Mouse (Mus musculus) Patski (cell line): ENCODE measurements around the gene Dennd6b. TPM values are rescaled to one million over a fixed set of nuclear protein-coding genes. Genes with fewer than 3 reads are reported as not detected.

Source experiments
- ATAC-seq: fragments of 100-300 bp; one replicate; pipeline ENCODE4 v1.8.0; 2021
- CTCF ChIA-PET: fragments of 350-600 bp; sonication (Branson Sonifier 250); formaldehyde crosslinking; loops from one replicate; lab custom pipeline; 2022; ENCODE audit warnings: inconsistent platforms; lab: Charles Lee
- POLR2A ChIA-PET: fragments of 350-600 bp; sonication (Branson Sonifier 250); formaldehyde crosslinking; loops from one replicate; lab custom pipeline; 2022; ENCODE audit warnings: antibody characterized with exemption, inconsistent platforms; lab: Charles Lee
- DNase-seq: peaks from one replicate; pipeline ENCODE4 v3.0.0-alpha.2; 2011; ENCODE audit warnings: low read depth, low spot score
- H3K27me3 ChIP-seq: fragments of 371-371 bp; one replicate; pipeline ENCODE4 v1.5.1; 2021
- CTCF ChIP-seq: fragments of 100-300 bp; IDR thresholded peaks from one replicate; pipeline ENCODE4 v1.5.1; 2021
- in situ Hi-C: fragments of 300-500 bp; cut with MboI; formaldehyde crosslinking; loops from 3 replicates; pipeline ENCODE4 v1.11.1; 2018; ENCODE audit warnings: low pct_unique_long_range_greater_than_20kb, mixed read lengths
- polyA plus RNA-seq: library from polyadenylated mRNA; unstranded; gene quantifications from one replicate; pipeline ENCODE4 v1.2.3, GENCODE M21; 2021

Dennd6b gene
- 11.3 TPM for polyA plus RNA-seq

GRCm38 (mm10) chr15:89196313-89196706 is at the start of gene Dennd6b:
Gene Dennd6b (minus strand): TSS chr15:89196496.
- CTCF ChIA-PET: interaction anchor here (0.8 to 2.7 kb wide), 10 partner anchors 9 to 68 kb away, joined by 3 to 15 read pairs (median 4); partner anchors contain the start of genes Hdac10 and Ppp6r2
- no peaks in the 10 kb centered on the region for H3K27me3 ChIP-seq
- TF ChIP-seq CTCF: peak; percentile 100
- POLR2A ChIA-PET: interaction anchor here (0.9 to 2.1 kb wide), 10 partner anchors 9 to 73 kb away, joined by 3 to 13 read pairs (median 6); partner anchors contain the start of genes Ppp6r2 and Tubgcp6
- DNase-seq (no peak), ATAC-seq (peak; percentile 96)
- in situ Hi-C loops: no loop called here

- ChIA-PET CTCF (no interaction called here), POLR2A (no interaction called here)
- ATAC-seq (no peak), DNase-seq (no peak)
- TF ChIP-seq CTCF: peak; percentile 52
- in situ Hi-C loops: no loop called here
- H3K27me3 ChIP-seq: no peaks in the 10 kb centered on the region
These were observed 44.7 kb upstream of the Dennd6b start for GRCm38 (mm10) chr15:89241025-89241424.

GRCm38 (mm10) chr15:89239751-89240392 is 43.6 kb upstream of the Dennd6b start:
- in situ Hi-C loops: no loop called here
- DNase-seq (no peak), ATAC-seq (no peak)
- POLR2A ChIA-PET: interaction anchor here (0.6 to 1.4 kb wide), 2 partner anchors 24 to 119 kb away, joined by 3 read pairs; no protein-coding TSS in a partner anchor
- CTCF ChIA-PET: interaction anchor here (0.8 to 1.3 kb wide), 2 partner anchors 10 to 134 kb away, joined by 3 to 4 read pairs; partner anchors contain the start of gene Sco2
- H3K27me3 ChIP-seq: no peaks in the 10 kb centered on the region
- no peak for TF ChIP-seq CTCF

GRCm38 (mm10) chr15:89234052-89234451 is 37.8 kb upstream of the Dennd6b start:
- ChIA-PET CTCF (no interaction called here), POLR2A (no interaction called here)
- DNase-seq: no peak
- no peaks in the 10 kb centered on the region for H3K27me3 ChIP-seq
- in situ Hi-C loops: no loop called here
- TF ChIP-seq CTCF: no peak
- ATAC-seq: no peak

DNA sequence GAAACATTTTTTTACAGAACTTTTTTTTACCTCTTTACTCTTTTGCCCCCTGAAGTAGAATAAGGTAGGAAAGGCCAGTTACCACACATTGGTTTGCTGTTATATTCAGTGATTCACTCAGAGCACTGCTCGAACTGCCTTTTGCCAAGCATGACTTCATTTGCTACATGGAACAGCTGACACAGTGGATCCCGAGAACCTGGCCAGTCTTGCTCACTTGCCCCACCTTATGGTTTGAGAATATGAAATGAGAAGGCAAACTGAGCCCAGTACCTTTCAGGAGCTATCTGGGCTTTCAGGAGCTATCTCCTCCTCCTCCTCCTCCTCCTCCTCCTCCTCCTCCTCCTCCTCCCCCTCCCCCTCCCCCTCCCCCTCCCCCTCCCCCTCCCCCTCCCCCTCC is 37.3 kb upstream of the Dennd6b start:
- ATAC-seq (peak; percentile 60), DNase-seq (peak; percentile 20)
- CTCF ChIA-PET: interaction anchor here (0.9 kb wide), 1 partner anchor 50 kb away, joined by 3 read pairs; no protein-coding TSS in a partner anchor
- peak; percentile 52 for TF ChIP-seq CTCF
- H3K27me3 ChIP-seq: no peaks in the 10 kb centered on the region
- in situ Hi-C loops: no loop called here
- POLR2A ChIA-PET: no interaction called here

DNA sequence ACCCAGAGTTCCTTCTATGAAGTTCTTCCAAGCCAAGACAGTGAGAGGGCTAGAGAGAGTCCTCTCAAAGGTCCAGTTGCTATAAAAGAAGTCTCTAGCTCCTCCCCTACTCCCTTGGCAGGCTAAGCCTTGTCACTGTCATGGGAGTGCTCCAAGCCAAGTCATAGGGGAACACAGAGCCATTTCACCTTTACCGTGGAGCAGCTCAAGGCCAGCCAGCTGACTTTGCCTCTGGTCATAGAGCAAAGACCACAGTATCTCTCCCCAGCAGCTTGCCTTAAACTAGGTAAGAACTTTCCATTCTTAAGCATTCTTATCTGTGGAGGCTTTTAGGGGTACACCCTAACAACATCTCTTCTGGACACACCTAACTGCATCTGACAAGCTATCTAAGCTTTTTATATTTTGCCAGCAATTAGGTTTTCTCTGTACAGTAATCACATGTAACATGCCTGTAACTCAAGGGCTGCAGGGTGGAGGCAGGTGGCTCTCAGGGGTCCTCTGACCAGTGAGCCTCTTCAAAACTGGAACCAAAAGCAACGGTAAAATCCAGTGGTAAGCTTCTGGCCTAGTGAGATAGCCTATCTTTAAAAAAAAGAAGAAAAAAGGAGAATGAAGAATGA is 19.4 kb upstream of the Dennd6b start:
- ATAC-seq (no peak), DNase-seq (no peak)
- POLR2A ChIA-PET: interaction anchor here (1.1 kb wide), 1 partner anchor 24 kb away, joined by 3 read pairs; no protein-coding TSS in a partner anchor
- CTCF ChIA-PET: interaction anchor here (0.5 to 1.9 kb wide), 4 partner anchors 14 to 926 kb away, joined by 3 to 5 read pairs (median 3); partner anchors contain the start of genes Hdac10 and Sco2
- no peaks in the 10 kb centered on the region for H3K27me3 ChIP-seq
- no peak for TF ChIP-seq CTCF
- in situ Hi-C loops: no loop called here

DNA sequence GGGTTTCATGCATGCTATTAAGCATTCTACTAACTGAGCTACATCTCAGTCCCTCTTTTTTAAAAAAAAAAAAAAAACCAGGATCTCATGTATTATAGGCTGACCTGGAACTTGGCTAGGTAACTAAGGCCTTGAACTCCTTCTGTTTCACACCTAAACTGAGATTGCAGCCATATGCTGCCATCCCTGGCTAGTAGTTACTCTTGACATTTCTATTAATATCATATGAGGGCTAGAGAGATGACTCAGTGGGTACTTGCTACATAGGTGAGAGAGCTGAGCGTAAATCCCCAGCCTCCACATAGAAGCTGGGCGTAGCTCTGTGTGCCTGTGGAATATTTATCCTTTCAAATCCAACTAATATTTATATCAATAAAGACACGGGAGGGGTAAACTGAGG is 18.7 kb upstream of the Dennd6b start:
- no peak for DNase-seq

DNA sequence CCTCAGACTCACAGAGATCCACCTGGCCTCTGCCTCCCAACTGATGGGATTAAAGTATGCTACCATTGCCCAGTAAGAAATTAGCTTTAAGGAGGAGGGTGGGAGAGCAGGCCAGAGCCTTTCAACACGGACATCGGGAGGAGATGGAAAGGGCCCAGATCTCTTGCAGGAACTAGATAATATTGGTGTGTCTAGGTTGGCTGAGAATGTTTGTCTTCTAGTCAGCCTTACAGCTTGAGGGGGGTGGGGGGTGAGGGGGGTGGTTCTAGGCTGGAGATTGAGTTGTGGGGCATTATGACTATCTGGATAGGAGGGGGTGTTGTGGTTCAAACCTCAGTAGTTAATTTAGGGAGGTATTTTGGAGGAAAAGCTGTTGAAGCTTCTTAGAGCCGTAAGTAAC is 17.2 kb upstream of the Dennd6b start:
- ATAC-seq: no peak
- in situ Hi-C loops: no loop called here
- ChIA-PET POLR2A (interaction anchor here (0.7 kb wide), 1 partner anchor 232 kb away, joined by 6 read pairs; no protein-coding TSS in a partner anchor), CTCF (interaction anchor here (0.9 to 1.9 kb wide), 2 partner anchors 10 to 85 kb away, joined by 3 to 5 read pairs; partner anchors contain the start of gene Hdac10)
- H3K27me3 ChIP-seq: no peaks in the 10 kb centered on the region
- TF ChIP-seq CTCF: no peak
- DNase-seq: no peak

More for the DNA sequence above, 18.7 kb upstream of the Dennd6b start:
- H3K27me3 ChIP-seq: no peaks in the 10 kb centered on the region
- ChIA-PET POLR2A (interaction anchor here (0.6 kb wide), 1 partner anchor 385 kb away, joined by 5 read pairs; no protein-coding TSS in a partner anchor), CTCF (interaction anchor here (0.9 to 1.9 kb wide), 2 partner anchors 15 to 87 kb away, joined by 3 to 5 read pairs; partner anchors contain the start of gene Hdac10)
- TF ChIP-seq CTCF: no peak
- ATAC-seq: no peak
- in situ Hi-C loops: no loop called here

DNA sequence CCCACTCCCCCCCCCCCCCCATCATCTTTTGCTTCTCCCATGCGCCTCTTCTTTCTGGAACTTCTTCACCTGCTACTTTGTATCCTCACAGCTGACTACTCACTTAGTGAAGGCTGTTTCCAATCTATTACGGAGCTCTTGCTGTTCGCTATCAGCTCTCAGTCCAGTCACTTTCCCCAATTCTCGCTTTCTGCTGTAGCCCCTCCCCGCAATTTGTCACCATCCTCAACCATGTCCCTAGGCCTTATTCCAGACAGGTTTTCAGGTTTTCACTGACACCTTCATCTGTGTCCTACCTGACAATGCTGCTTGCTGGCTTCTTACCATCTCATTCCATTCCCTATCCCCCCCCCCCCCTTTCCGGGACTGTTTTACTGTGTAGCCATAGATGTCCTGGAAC is 16.2 kb upstream of the Dennd6b start:
- ATAC-seq (no peak), DNase-seq (no peak)
- ChIA-PET CTCF (interaction anchor here (3.2 kb wide), 2 partner anchors 17 to 95 kb away, joined by 9 to 12 read pairs; partner anchors contain the start of gene Dennd6b), POLR2A (interaction anchor here (0.6 to 3.3 kb wide), 5 partner anchors 15 to 111 kb away, joined by 3 to 13 read pairs (median 4); partner anchors contain the start of genes Dennd6b, Hdac10 and Tubgcp6)
- no peak for TF ChIP-seq CTCF
- in situ Hi-C loops: no loop called here
- no peaks in the 10 kb centered on the region for H3K27me3 ChIP-seq
